Mouse (Mus musculus): ENCODE measurements around the gene Palm2.

DNA sequence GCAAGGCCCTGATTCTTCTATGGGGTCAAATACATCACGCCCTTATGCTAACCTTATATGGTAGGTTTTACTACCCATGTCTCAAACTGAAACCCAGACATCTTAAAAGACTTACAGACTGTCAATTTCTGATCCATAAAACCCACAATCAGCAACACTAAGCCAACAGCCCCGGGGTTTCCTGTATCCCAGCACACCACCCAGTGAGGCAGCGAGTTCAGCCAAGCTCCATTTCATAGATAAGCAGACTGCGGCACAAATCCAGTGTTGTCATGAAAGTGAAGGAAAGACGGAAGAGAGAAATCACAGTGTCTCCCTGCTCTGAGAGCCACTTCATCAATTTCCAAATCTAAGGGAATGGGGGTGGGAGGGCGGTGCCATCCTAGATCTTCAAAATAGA lies 184.7 kb downstream of the Palm2 start:
- TF ChIP-seq CTCF (conservative IDR thresholded peaks at IDR 0.05; ENCODE audit: insufficient read depth, insufficient read length, low read depth, low read length) = no peak
- TF ChIP-seq POLR2A (IDR thresholded peaks at IDR 0.05; ENCODE audit: low read depth, low read length) = no peak
